Comparison of ENCODE assay signal across 12 mouse cellular contexts in genomic region chr2:79512374-79512773, GRCm38 (mm10). TPM values are rescaled to one million over a fixed set of nuclear protein-coding genes. Genes with fewer than 3 reads are reported as not detected.
DNase-seq lines count a peak whose midpoint lies in the region; ATAC-seq lines count a peak whose summit lies in the region.
"Had no signal": no experiment of that assay in that cellular context is flagged by ENCODE, and none has a peak within 500 bp of the region (broad histone marks: within the 10 kb centered on the region; RNA-seq: fewer than 3 reads in every experiment).

No protein-coding gene starts in this region.

- ATAC-seq in forebrain, embryonic 12.5 days (ENCODE audit: low FRiP score) = no peak
- ATAC-seq in megakaryocyte, adult 5-6 weeks (ENCODE audit: poor library complexity, severe bottlenecking) = no peak
- no peak for ATAC-seq in liver, embryonic 15.5 days (ENCODE audit: insufficient read depth)
- ATAC-seq: Patski had no signal

- no peaks in the 10 kb centered on the region for H3K27me3 ChIP-seq in forebrain, embryonic 12.5 days
- H3K27me3 ChIP-seq in forebrain, embryonic 10.5 days (ENCODE audit: poor library complexity, severe bottlenecking) = no peaks in the 10 kb centered on the region
- H3K27me3 ChIP-seq in megakaryocyte, embryonic 14.5 days (replicated peaks) = no peaks in the 10 kb centered on the region
- H3K27me3 ChIP-seq in liver, embryonic 15.5 days = no peaks in the 10 kb centered on the region

- H3K27ac ChIP-seq in forebrain, embryonic 12.5 days = no peak overlapping the region
- H3K27ac ChIP-seq in forebrain, embryonic 10.5 days = no peak overlapping the region
- no peak overlapping the region for H3K27ac ChIP-seq in liver, embryonic 15.5 days (replicated peaks)

- H3K4me2 ChIP-seq in forebrain, embryonic 12.5 days = peak overlapping the region; percentile 27; the same call in 1 of the 2 replicates
- 0 out of 2 replicates have a peak overlapping the region, but pooled peaks have one; percentile 38 for H3K4me2 ChIP-seq in liver, embryonic 15.5 days

- no peak overlapping the region for H3K9ac ChIP-seq in forebrain, embryonic 12.5 days
- no peak overlapping the region for H3K9ac ChIP-seq in liver, embryonic 15.5 days

- no peaks in the 10 kb centered on the region; the same call in 1 of the 2 replicates for H3K4me1 ChIP-seq in forebrain, embryonic 12.5 days
- H3K4me1 ChIP-seq in forebrain, embryonic 10.5 days = 0 out of 2 replicates have a peak, but pooled peaks cover 3% of the 10 kb centered on the region
- H3K4me1 ChIP-seq in megakaryocyte, embryonic 14.5 days = peaks cover 23% of the 10 kb centered on the region
- no peaks in the 10 kb centered on the region for H3K4me1 ChIP-seq in liver, embryonic 15.5 days (replicated peaks)

- WGBS in forebrain, embryonic 12.5 days = 79% methylated on average over 2 of the region's 2 CpGs
- WGBS in forebrain, embryonic 10.5 days = 88% methylated on average over 2 of the region's 2 CpGs
- WGBS in liver, embryonic 15.5 days (ENCODE audit: insufficient replicate concordance) = 52% methylated on average over 2 of the region's 2 CpGs

- no peak overlapping the region for H3K4me3 ChIP-seq in forebrain, embryonic 12.5 days (replicated peaks)
- no peak overlapping the region for H3K4me3 ChIP-seq in forebrain, embryonic 10.5 days
- H3K4me3 ChIP-seq in megakaryocyte, embryonic 14.5 days (replicated peaks) = peak overlapping the region; percentile 88
- no peak overlapping the region for H3K4me3 ChIP-seq in liver, embryonic 15.5 days (replicated peaks)

- no peaks in the 10 kb centered on the region for H3K36me3 ChIP-seq in forebrain, embryonic 12.5 days (replicated peaks)
- H3K36me3 ChIP-seq in forebrain, embryonic 10.5 days (replicated peaks) = no peaks in the 10 kb centered on the region
- H3K36me3 ChIP-seq in megakaryocyte, embryonic 14.5 days (replicated peaks; ENCODE audit: low read length) = no peaks in the 10 kb centered on the region
- H3K36me3 ChIP-seq in liver, embryonic 15.5 days (replicated peaks) = no peaks in the 10 kb centered on the region

- no peaks in the 10 kb centered on the region for H3K9me3 ChIP-seq in forebrain, embryonic 12.5 days
- no peaks in the 10 kb centered on the region for H3K9me3 ChIP-seq in forebrain, embryonic 10.5 days
- H3K9me3 ChIP-seq in megakaryocyte, embryonic 14.5 days = no peaks in the 10 kb centered on the region
- no peaks in the 10 kb centered on the region for H3K9me3 ChIP-seq in liver, embryonic 15.5 days (replicated peaks)

- no peak for DNase-seq in forebrain, embryonic 10.5 days (ENCODE audit: extremely low spot score, low spot score)
- no peak for DNase-seq in right cerebral cortex, postnatal 25 days
- DNase-seq in frontal cortex, postnatal 14 days (ENCODE audit: low spot score in 2 of 2) = no peak
- DNase-seq in kidney, adult 18-20 months = no peak

RNA-seq across cellular contexts. Expression of gene Cerkl, which starts 55.8 kb away (rescaled TPM):
- polyA plus RNA-seq in forebrain, embryonic 12.5 days (2016; fragmentation: Nextera tagmentation; extraction: Ambion mirVana) = 1.5 and 2.4 TPM in 2 replicates
- polyA plus RNA-seq in forebrain, embryonic 10.5 days (2016; fragmentation: Nextera tagmentation; extraction: Ambion mirVana) = 0.86 and 1.3 TPM in 2 replicates
- not detected in 2 replicates for polyA plus RNA-seq in megakaryocyte, embryonic 14.5 days (2012; ENCODE audit: insufficient read depth, low replicate concordance)
- total RNA-seq in megakaryocyte, adult 5-6 weeks (2015) = 3.4 and 3.9 TPM in 2 replicates
- total RNA-seq in megakaryocyte, adult 5-6 weeks (2017) = 6.1 and 12.8 TPM in 2 replicates
- polyA plus RNA-seq in liver, embryonic 15.5 days (2015; fragmentation: Nextera tagmentation; extraction: Ambion mirVana) = 4.3 and 4.8 TPM in 2 replicates
- polyA plus RNA-seq: Patski had no signal

RNA-seq across cellular contexts. Expression of gene Neurod1, which starts 55.8 kb away (rescaled TPM):
- polyA plus RNA-seq in forebrain, embryonic 12.5 days (2016; fragmentation: Nextera tagmentation; extraction: Ambion mirVana) = 44.3 and 46.8 TPM in 2 replicates
- 10.1 and 13.2 TPM in 2 replicates for polyA plus RNA-seq in forebrain, embryonic 10.5 days (2016; fragmentation: Nextera tagmentation; extraction: Ambion mirVana)
- not detected in 2 replicates for polyA plus RNA-seq in megakaryocyte, embryonic 14.5 days (2012; ENCODE audit: insufficient read depth, low replicate concordance)
- not detected in 2 replicates for total RNA-seq in megakaryocyte, adult 5-6 weeks (2015)
- not detected in 2 replicates for total RNA-seq in megakaryocyte, adult 5-6 weeks (2017)
- not detected in 2 replicates for polyA plus RNA-seq in liver, embryonic 15.5 days (2015; fragmentation: Nextera tagmentation; extraction: Ambion mirVana)
- total RNA-seq: heart, postnatal 36 days; neutrophil, adult 5-6 weeks had no signal
- polyA plus RNA-seq: lung, embryonic 16.5 days; Patski had no signal

Comparison
In these comparisons a context has a peak if more than half of its experiments do, and no peak if none do; other contexts are left out.
1. RNA of gene Neurod1, which starts 55.8 kb away (polyA plus RNA-seq): 44.3 to 46.8 TPM in forebrain, embryonic 12.5 days and 10.1 to 13.2 TPM in forebrain, embryonic 10.5 days; not detected in liver, embryonic 15.5 days and not detected in megakaryocyte, embryonic 14.5 days; every median in the first group is over 10 times any median in the second.